Mouse (Mus musculus) hematopoietic stem cell, adult 5-6 weeks (primary cell): ENCODE results near the gene Add3. TPM values are rescaled to one million over a fixed set of nuclear protein-coding genes. Genes with fewer than 3 reads are reported as not detected.

Experiments
- ATAC-seq, 2 experiments: fragments of 125-278 bp in 1 of 2; replicated peaks in 1 of 2; 2 replicates each; pipeline ENCODE4 v1.8.0; 2016 to 2017; ENCODE audit warnings: inconsistent platforms in 2 of 2, mild to moderate bottlenecking in 2 of 2, moderate number of reproducible peaks in 2 of 2, low read depth in 1 of 2, moderate TSS enrichment in 1 of 2; ENCODE audit not compliant: low FRiP score in 2 of 2, poor library complexity in 2 of 2, severe bottlenecking in 2 of 2, insufficient read depth in 1 of 2, low TSS enrichment in 1 of 2
- total RNA-seq: library from RNA; stranded (forward); fragments of 172-1452, 232-1000 nt; gene quantifications from 2 replicates; pipeline ENCODE4 v1.2.3, GENCODE M21; 2017

The Add3 gene
- total RNA-seq, 1 experiment from 2014 or later = 67.0 TPM

DNA sequence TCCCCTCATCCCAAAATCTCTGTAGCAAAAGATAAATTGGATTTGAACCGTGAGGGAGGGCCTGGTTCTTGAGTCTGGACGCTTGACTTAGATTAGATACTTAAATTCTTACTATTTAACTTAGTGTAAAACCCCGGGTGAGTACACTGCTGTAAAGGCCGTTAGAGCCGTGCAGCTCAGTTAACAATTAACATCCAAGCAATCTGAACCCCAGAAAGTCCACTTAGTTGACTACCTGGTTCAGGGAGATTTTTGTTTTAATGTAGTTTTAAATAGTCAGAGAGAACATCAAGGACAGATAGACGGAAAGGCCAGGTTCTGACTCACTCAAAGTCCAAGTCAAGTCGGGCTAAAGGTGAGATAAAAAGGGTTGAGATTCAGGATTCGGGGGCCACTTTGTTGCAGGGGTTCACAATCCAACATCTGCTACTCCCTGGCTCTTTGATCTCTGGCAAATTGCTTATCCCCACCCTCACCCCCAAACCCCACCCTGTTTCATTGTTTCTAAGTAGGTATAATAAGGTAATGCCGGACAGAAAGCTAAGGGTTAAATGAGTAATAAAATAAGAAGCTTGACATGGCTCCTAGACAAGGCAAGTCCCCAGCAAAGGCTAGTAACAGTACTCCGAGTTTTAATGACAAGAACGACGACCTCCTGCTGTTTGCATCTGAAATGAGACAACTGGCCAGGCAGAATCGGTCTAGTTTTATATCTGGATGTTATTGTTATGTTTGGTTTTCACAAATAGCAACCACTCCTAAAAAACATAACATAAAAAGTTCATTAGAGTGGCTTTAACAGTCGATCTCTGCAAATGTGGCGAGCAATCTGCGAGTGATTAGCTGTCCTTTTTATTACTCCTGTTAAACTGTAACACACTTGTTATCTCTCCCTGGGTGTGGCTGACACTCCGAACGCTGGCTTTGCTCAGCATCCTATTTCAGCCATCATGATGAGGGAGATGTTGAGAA, 12.6 kb upstream of the Add3 start:
- ATAC-seq = no peak

GRCm38 (mm10) chr19:53128494-53129337, 11.5 kb upstream of the Add3 start:
- peak in 1 of 2 experiments; percentile 59; a peak in 1 of 4 replicates for ATAC-seq

- ATAC-seq = no peak
Measured at GRCm38 (mm10) chr19:53130399-53131175, 9.7 kb upstream of the Add3 start.

DNA sequence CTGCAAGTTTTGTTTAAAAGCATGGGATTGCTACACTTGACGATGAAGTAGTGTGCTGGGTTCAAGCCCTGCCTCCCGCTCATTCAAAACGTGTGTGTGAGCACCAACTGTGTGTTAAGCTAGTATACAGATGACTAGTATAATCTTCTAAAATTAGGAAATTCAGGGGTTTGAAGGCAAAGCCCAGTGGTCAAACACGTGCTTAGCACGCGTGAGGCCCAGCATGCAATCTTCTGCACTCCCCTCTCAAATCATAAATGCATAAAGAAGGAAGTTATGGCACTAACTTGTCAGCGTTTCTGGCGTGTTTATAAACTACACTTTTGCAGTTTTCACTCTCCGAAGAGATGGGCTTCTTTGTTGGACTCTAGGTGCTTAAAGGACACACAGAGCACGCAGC, 7.8 kb upstream of the Add3 start:
- ATAC-seq = no peak

- ATAC-seq = no peak
Measured at GRCm38 (mm10) chr19:53136336-53137090, 3.7 kb upstream of the Add3 start.

- no peak for ATAC-seq
Measured at GRCm38 (mm10) chr19:53137116-53137670, 3.0 kb upstream of the Add3 start.

- ATAC-seq = no peak
Measured at GRCm38 (mm10) chr19:53140804-53141250, 584 bp downstream of the Add3 start.

DNA sequence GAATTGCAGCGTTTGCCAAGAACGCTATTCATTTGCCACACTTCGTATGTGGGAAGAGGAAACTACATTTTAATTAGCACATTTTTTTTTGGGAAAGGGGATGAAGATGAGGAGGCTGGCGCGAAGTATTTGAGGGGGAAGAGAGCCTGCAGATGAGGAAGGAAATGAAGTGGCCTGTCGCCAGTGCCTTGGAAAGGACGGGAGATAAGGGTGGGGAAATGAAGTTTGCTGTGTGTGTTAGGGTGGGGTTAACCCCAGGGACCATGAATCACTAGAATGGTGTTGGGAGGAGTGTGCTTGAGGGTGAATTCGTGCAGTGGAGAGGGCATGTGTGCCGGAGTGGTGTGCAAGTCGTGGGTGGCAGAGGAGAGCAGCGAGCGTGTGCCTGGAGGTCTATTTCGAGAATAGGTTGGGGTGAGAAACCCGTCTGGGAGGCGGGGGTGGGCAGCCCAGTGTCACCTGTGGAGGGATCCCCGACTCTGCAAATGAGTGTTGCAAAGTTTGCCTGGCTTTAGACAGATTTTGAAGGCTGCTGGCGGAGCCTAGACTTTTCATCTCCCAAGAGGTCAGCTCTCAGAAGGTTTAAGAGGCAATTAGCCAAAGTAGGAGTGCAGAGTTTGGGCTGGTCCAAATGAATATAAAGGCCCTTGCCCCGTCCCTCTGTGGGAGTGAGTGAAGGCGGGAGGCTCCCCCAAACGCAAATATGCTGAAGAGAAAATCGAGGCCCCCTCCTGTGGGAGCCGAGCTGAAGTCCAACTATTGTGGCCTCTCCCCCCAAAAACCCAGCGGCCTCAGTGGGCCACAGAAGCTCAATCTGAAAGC, 1.2 kb downstream of the Add3 start:
- peak; percentile 14 to 24; a peak in 3 of 4 replicates for ATAC-seq

DNA sequence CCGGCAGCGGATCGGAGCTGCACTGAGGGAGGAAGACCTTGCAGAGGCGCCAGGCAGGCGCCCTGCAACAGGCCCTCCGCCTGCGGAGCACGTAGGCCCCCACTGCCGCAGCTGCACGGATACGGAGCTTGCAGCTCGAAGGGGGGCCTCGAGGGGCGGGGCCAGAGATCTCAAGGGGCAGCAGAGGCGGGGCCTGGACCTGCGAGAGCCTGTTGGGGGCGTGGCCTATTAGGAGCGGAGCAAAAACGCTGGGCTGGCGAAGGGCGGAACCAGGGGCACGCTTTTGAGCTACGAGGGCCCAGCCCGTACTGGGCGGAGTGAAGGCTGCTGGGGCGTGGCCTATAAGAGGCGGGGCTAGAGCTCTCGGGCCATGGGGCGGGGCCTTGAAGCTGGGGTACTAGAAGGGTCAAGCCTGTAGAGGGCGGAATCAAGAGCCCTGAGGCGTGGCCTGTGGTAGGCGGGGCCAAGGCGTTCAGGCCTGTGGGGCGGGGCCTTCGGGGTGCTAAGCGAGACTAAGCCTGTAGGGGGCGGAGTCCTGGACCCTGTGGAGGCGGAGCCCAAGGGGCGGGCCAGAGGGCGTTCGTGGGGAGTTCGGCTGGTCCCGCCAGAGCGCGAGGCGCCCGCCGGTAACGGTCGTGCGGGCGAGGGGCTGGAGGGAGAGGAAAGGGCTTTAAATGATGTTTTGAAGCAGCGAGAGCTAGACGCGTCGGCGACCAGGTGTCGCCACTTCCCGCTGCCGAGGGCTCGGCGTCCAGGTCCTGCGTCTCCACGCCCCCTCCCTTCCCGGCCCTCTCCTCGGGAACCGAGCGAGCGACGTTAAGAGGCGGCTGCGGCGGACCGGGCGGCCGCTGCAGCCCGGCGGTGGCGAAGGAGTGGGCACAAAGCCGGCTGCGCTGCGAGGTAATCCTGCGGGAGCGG, 2.2 kb downstream of the Add3 start:
- ATAC-seq = peak; percentile 87 to 88

DNA sequence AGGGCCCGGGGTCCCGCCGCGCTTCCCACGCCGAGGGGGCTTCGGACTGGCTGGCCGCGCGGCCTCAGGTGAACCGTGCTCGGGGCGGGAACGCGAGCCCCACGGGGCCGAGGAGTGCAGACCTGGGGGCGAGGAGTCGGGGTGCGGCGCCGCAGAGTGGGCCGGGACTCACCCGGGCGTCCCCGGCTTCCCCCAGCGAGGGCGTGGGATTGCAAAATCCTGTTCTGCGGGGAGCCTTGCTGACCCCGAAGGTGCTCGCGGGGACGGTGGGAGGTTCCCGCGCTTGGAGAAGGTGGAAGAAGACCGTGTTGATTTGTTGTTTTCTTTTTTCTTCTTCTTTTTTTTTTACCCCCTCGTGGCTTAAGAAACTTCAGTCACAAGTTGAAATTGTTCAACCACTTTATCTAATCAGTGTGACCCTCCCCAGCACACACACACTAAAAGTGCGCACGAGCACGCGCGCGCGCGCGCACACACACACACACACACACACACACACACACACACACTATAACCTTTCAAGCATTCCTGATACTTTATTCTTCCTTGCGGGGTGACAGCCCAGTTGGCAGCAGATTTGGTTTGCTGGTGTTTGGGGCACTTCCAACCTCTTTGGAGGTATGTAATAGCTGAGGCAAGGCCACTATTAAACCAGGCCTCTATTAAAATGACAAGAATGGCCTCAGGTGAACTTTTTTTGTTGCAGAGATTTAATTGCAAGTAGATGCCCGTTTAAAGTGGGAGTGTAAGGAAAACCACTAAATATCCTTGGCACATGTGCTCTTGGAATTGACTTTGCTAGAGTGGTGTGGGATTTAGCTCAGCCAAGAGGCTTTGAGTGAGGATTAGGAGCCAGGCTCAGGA, 3.1 kb downstream of the Add3 start:
- ATAC-seq = no peak

DNA sequence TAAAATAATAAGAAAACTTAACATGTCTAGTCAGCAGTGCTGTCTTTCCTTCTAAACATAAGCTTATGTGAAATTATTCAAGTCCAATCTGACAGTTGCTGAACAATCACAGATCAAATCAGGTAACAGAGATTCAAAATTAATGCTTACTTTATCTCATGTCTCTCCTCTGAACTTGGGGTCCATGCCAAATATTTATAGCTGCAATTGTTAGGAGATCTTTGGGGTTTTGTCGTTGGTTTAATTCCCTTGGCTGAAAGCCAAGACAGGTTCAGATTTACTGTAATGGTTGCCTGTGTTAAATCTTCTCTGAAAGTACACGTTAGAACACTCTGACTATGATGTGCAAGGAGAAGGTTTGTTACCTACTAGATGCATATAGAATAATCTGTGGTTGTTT, 4.8 kb downstream of the Add3 start:
- ATAC-seq = no peak

- ATAC-seq = no peak
Measured at GRCm38 (mm10) chr19:53149381-53149780, 9.1 kb downstream of the Add3 start.

GRCm38 (mm10) chr19:53152451-53152850, 12.2 kb downstream of the Add3 start:
- ATAC-seq = no peak

DNA sequence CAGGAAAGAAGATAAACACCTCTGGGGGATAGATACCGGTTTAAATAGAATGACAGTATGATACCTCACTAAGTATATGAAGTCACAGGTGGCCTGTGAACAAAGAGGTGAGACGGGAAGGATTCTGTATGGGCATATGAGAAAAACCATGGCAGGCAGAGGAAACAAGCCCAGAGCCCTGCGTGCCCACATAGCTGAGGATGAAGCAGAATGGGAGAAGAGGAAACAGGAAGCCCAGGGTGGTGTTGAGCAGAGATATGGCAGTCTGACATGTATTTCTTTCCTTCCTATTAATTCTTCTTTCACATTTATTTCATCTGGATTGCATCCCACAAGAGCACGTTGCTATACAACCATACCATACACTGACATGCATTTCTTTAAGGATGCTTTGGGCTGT, 12.9 kb downstream of the Add3 start:
- peak; percentile 48 to 65 for ATAC-seq
